Mouse (Mus musculus): ENCODE data around the gene Acsl6. TPM values are rescaled to one million over a fixed set of nuclear protein-coding genes. Genes with fewer than 3 reads are reported as not detected.

The Acsl6 gene
- polyA plus RNA-seq, 1 experiment from 2014 or later, result 17.7 TPM

DNA sequence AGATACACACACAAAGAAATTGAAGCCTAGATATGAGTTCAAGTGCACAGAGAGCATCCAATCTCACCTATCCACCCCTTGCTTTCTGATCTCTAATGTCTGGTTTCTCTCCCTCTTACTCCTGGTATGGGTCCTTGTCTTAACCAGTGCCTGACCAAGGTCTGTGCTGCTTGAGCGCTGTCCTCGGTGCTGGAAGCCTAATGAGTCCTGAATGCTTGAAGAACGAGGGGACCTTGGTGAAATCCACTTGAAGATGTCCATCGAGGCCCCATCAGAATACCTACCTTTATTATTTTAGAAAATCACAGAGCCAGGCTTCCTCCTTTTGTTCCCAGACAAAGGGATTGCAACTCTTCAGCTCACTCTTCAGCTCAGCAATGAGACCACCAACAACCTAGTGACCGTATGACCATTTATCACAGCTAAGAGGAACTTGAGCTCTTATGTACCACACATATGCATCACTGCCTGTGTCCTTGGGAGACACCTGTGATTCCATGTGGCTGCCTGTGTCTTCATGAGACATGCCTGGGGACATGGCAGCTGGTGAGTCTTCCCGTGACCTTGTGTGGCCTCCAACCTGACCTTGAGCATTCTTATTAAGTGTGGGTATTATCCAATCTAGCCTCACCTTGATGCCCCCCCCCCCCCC is 396 bp upstream of the Acsl6 start:
- no peaks in the 10 kb centered on the region for H3K36me3 ChIP-seq (ENCODE audit: control insufficient read depth, insufficient read depth, low read length)
- no peaks in the 10 kb centered on the region for H3K27me3 ChIP-seq (ENCODE audit: control insufficient read depth, insufficient read depth, low read length)
- WGBS, result 23% methylated on average over 6 of the region's 6 CpGs
- peak overlapping the region; percentile 67; the same call in 1 of the 2 replicates for H3K27ac ChIP-seq (ENCODE audit: low read depth, low read length)
- H3K4me3 ChIP-seq (ENCODE audit: low read depth, low read length), result peak overlapping the region; percentile 70
- DNase-seq (ENCODE audit: low spot score) (peak; percentile 67), ATAC-seq (ENCODE audit: insufficient read depth, low FRiP score, low TSS enrichment) (no peak)
- H3K4me2 ChIP-seq (ENCODE audit: low read depth), result peak overlapping the region; percentile 75
- H3K4me1 ChIP-seq (ENCODE audit: control insufficient read depth, insufficient read depth, low read length), result peaks cover 4% of the 10 kb centered on the region; the same call in 1 of the 2 replicates
- peak overlapping the region; percentile 87; the same call in 1 of the 2 replicates for H3K9ac ChIP-seq (ENCODE audit: low read length)
- H3K9me3 ChIP-seq (ENCODE audit: control insufficient read depth, low read length), result no peaks in the 10 kb centered on the region

GRCm38 (mm10) chr11:54304471-54304873 is 874 bp downstream of the Acsl6 start:
- 6% methylated on average over 7 of the region's 7 CpGs for WGBS
- ATAC-seq (ENCODE audit: insufficient read depth, low FRiP score, low TSS enrichment) (0 out of 2 replicates have a peak, but pooled peaks have one; percentile 9), DNase-seq (ENCODE audit: low spot score) (peak; percentile 50)

GRCm38 (mm10) chr11:54305331-54305730 is 1.7 kb downstream of the Acsl6 start:
- WGBS, result 82% methylated on average over 3 of the region's 3 CpGs
- H3K36me3 ChIP-seq (ENCODE audit: control insufficient read depth, insufficient read depth, low read length), result no peaks in the 10 kb centered on the region
- H3K4me3 ChIP-seq (ENCODE audit: low read depth, low read length), result no peak overlapping the region
- no peaks in the 10 kb centered on the region for H3K27me3 ChIP-seq (ENCODE audit: control insufficient read depth, insufficient read depth, low read length)
- H3K4me2 ChIP-seq (ENCODE audit: low read depth), result peak overlapping the region; percentile 29
- H3K4me1 ChIP-seq (ENCODE audit: control insufficient read depth, insufficient read depth, low read length), result peaks cover 4% of the 10 kb centered on the region; the same call in 1 of the 2 replicates
- H3K9ac ChIP-seq (ENCODE audit: low read length), result no peak overlapping the region
- no peak for DNase-seq (ENCODE audit: low spot score)
- no peak for ATAC-seq (ENCODE audit: insufficient read depth, low FRiP score, low TSS enrichment)
- H3K27ac ChIP-seq (ENCODE audit: low read depth, low read length), result no peak overlapping the region
- H3K9me3 ChIP-seq (ENCODE audit: control insufficient read depth, low read length), result no peaks in the 10 kb centered on the region

More at GRCm38 (mm10) chr11:54304471-54304873, 874 bp downstream of the Acsl6 start:
- H3K4me1 ChIP-seq (ENCODE audit: control insufficient read depth, insufficient read depth, low read length), result peaks cover 4% of the 10 kb centered on the region; the same call in 1 of the 2 replicates
- no peak overlapping the region; the same call in 1 of the 2 replicates for H3K27ac ChIP-seq (ENCODE audit: low read depth, low read length)
- H3K9ac ChIP-seq (ENCODE audit: low read length), result peak overlapping the region; percentile 87
- no peaks in the 10 kb centered on the region for H3K36me3 ChIP-seq (ENCODE audit: control insufficient read depth, insufficient read depth, low read length)
- no peaks in the 10 kb centered on the region for H3K9me3 ChIP-seq (ENCODE audit: control insufficient read depth, low read length)
- H3K4me3 ChIP-seq (ENCODE audit: low read depth, low read length), result peak overlapping the region; percentile 70
- no peaks in the 10 kb centered on the region for H3K27me3 ChIP-seq (ENCODE audit: control insufficient read depth, insufficient read depth, low read length)
- peak overlapping the region; percentile 75 for H3K4me2 ChIP-seq (ENCODE audit: low read depth)

- DNase-seq (ENCODE audit: low spot score) (peak; percentile 32), ATAC-seq (ENCODE audit: insufficient read depth, low FRiP score, low TSS enrichment) (no peak)
- Histone ChIP-seq H3K9me3 (ENCODE audit: control insufficient read depth, low read length) (no peaks in the 10 kb centered on the region), H3K4me3 (ENCODE audit: low read depth, low read length) (no peak overlapping the region), H3K9ac (ENCODE audit: low read length) (no peak overlapping the region), H3K27me3 (ENCODE audit: control insufficient read depth, insufficient read depth, low read length) (no peaks in the 10 kb centered on the region), H3K27ac (ENCODE audit: low read depth, low read length) (no peak overlapping the region), H3K4me1 (ENCODE audit: control insufficient read depth, insufficient read depth, low read length) (peaks cover 16% of the 10 kb centered on the region), H3K4me2 (ENCODE audit: low read depth) (no peak overlapping the region), H3K36me3 (ENCODE audit: control insufficient read depth, insufficient read depth, low read length) (no peaks in the 10 kb centered on the region)
- WGBS, result 79% methylated on average over 7 of the region's 7 CpGs
Observed at GRCm38 (mm10) chr11:54307139-54307816, 3.7 kb downstream of the Acsl6 start.

DNA sequence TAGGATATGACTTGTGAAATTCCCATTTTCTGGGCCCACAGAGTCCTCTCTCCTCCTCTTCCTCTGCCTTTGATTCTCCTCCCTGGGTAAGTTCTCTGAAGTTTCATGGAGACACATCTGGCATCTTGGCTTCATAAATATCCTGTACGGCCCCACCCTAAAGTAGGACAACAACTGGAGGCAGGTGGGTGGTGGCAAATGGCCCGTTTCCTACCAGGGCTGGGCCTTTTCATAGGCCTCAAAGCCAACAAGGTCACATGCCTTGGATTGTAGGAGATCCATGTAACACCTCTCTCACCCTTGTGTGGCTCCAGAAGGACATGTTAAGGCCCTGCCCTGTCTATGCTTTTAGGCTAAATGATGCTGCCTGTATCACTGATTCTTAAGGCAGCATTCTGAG is 7.0 kb downstream of the Acsl6 start:
- ATAC-seq (ENCODE audit: insufficient read depth, low FRiP score, low TSS enrichment), result no peak
- no peak for DNase-seq (ENCODE audit: low spot score)
- peaks cover 27% of the 10 kb centered on the region for H3K4me1 ChIP-seq (ENCODE audit: control insufficient read depth, insufficient read depth, low read length)
- H3K36me3 ChIP-seq (ENCODE audit: control insufficient read depth, insufficient read depth, low read length), result no peaks in the 10 kb centered on the region
- 69% methylated on average over 2 of the region's 2 CpGs for WGBS
- no peaks in the 10 kb centered on the region for H3K9me3 ChIP-seq (ENCODE audit: control insufficient read depth, low read length)
- H3K9ac ChIP-seq (ENCODE audit: low read length), result no peak overlapping the region
- no peak overlapping the region for H3K27ac ChIP-seq (ENCODE audit: low read depth, low read length)
- no peak overlapping the region for H3K4me3 ChIP-seq (ENCODE audit: low read depth, low read length)
- H3K4me2 ChIP-seq (ENCODE audit: low read depth), result no peak overlapping the region
- H3K27me3 ChIP-seq (ENCODE audit: control insufficient read depth, insufficient read depth, low read length), result no peaks in the 10 kb centered on the region

- H3K9me3 ChIP-seq (ENCODE audit: control insufficient read depth, low read length), result no peaks in the 10 kb centered on the region
- H3K27me3 ChIP-seq (ENCODE audit: control insufficient read depth, insufficient read depth, low read length), result no peaks in the 10 kb centered on the region
- peaks cover 27% of the 10 kb centered on the region for H3K4me1 ChIP-seq (ENCODE audit: control insufficient read depth, insufficient read depth, low read length)
- H3K27ac ChIP-seq (ENCODE audit: low read depth, low read length), result peak overlapping the region; percentile 40; the same call in 1 of the 2 replicates
- H3K4me3 ChIP-seq (ENCODE audit: low read depth, low read length), result no peak overlapping the region
- 9% methylated on average over 5 of the region's 5 CpGs for WGBS
- ATAC-seq (ENCODE audit: insufficient read depth, low FRiP score, low TSS enrichment) (peak; percentile 71), DNase-seq (ENCODE audit: low spot score) (peak; percentile 39)
- H3K9ac ChIP-seq (ENCODE audit: low read length), result peak overlapping the region; percentile 16; the same call in 1 of the 2 replicates
- no peaks in the 10 kb centered on the region for H3K36me3 ChIP-seq (ENCODE audit: control insufficient read depth, insufficient read depth, low read length)
- no peak overlapping the region for H3K4me2 ChIP-seq (ENCODE audit: low read depth)
Observed at GRCm38 (mm10) chr11:54312021-54312420, 8.4 kb downstream of the Acsl6 start.

- WGBS, result 50% methylated on average over 1 of the region's 1 CpGs
- DNase-seq (ENCODE audit: low spot score) (no peak), ATAC-seq (ENCODE audit: insufficient read depth, low FRiP score, low TSS enrichment) (no peak)
- Histone ChIP-seq H3K9me3 (ENCODE audit: control insufficient read depth, low read length) (no peaks in the 10 kb centered on the region), H3K4me2 (ENCODE audit: low read depth) (no peak overlapping the region), H3K9ac (ENCODE audit: low read length) (no peak overlapping the region), H3K4me3 (ENCODE audit: low read depth, low read length) (no peak overlapping the region), H3K36me3 (ENCODE audit: control insufficient read depth, insufficient read depth, low read length) (no peaks in the 10 kb centered on the region), H3K27ac (ENCODE audit: low read depth, low read length) (no peak overlapping the region), H3K4me1 (ENCODE audit: control insufficient read depth, insufficient read depth, low read length) (peaks cover 27% of the 10 kb centered on the region), H3K27me3 (ENCODE audit: control insufficient read depth, insufficient read depth, low read length) (no peaks in the 10 kb centered on the region)
Observed at GRCm38 (mm10) chr11:54312603-54313002, 9.0 kb downstream of the Acsl6 start.

DNA sequence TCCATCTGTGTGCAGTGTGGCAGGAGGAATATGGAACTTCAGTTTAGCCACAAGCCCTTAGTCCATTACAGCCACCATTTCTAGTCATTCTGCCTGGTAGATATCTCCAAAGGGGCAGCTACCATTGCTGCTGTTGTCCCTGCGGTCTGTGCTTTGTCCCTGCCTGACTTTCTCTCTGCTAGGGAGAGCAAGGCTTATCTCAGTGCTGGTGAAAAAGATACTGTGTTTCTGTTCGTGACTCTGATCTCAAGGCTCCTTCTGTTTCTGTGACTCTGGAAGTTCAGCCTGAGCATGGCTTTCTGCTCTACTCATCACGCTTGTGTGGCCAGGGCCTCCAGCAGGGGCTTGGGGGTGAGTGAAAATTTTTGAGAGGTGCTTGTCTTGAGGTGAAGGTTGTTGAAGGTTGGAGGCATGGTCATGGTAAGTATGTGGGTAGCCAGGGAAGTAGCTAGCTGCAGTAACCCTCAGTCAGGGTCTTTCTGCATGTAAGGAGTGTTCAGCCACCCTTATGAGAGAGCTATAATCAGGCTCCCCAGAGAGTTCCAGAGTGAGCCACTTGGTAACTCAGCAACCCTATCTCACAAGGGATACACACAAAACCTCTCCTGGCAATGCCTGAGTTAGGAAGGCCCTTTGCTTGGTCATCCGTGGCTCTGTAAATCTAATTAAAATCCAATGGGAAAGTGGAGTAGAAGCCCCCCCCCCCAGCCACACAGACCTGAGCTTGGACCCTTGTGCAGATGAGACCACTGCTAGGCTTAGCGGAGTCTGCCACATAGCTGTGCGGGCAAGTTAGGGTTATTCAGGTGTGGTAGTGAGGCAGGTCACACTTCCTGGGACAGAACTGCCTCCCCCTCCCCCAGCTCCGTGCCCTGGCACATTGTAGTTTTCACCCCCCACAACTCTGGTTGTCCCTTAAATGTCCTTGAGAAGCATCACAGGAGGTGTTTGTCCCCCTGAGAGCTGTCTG is 10.1 kb downstream of the Acsl6 start:
- DNase-seq (ENCODE audit: low spot score), result peak; percentile 10
- H3K27me3 ChIP-seq (ENCODE audit: control insufficient read depth, insufficient read depth, low read length), result no peaks in the 10 kb centered on the region
- no peaks in the 10 kb centered on the region for H3K9me3 ChIP-seq (ENCODE audit: control insufficient read depth, low read length)
- H3K4me3 ChIP-seq (ENCODE audit: low read depth, low read length), result no peak overlapping the region
- no peak overlapping the region for H3K27ac ChIP-seq (ENCODE audit: low read depth, low read length)
- H3K9ac ChIP-seq (ENCODE audit: low read length), result no peak overlapping the region
- H3K4me1 ChIP-seq (ENCODE audit: control insufficient read depth, insufficient read depth, low read length), result peaks cover 27% of the 10 kb centered on the region
- no peak for ATAC-seq (ENCODE audit: insufficient read depth, low FRiP score, low TSS enrichment)
- 79% methylated on average over 7 of the region's 7 CpGs for WGBS
- H3K4me2 ChIP-seq (ENCODE audit: low read depth), result no peak overlapping the region
- H3K36me3 ChIP-seq (ENCODE audit: control insufficient read depth, insufficient read depth, low read length), result no peaks in the 10 kb centered on the region

Measured in neural tube, embryonic 11.5 days (tissue).